ENCODE assay signal across 16 mouse cellular contexts in the genomic region with DNA sequence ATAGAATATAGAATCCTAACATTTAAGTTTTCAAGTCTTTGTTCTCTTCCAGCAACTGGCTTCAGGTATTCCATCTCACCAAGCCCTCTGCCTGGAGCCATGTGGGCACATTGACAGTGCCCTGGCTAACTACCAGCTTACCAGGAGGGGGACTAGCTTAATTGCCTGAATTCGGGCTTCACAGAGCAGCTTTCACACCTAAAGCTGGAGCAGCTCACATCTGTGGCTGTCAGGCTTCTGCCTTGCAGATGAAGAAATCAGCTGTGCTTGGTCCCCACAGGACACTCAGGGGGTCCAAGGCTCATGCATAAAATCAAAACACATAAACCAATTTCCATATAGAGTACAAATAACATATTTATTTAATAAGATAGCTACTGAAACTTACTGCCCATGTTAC.
DNase-seq lines count a peak whose midpoint lies in the region; ATAC-seq and TF ChIP-seq lines count a peak whose summit lies in the region.
"Had no signal": no experiment of that assay in that cellular context is flagged by ENCODE, and none has a peak within 500 bp of the region (broad histone marks: within the 10 kb centered on the region; RNA-seq: fewer than 3 reads in every experiment).

No protein-coding gene starts in this region.

- H3K27me3 ChIP-seq in midbrain, embryonic 11.5 days (ENCODE audit: control insufficient read depth, insufficient read depth, low read length), result no peaks in the 10 kb centered on the region
- H3K27me3 ChIP-seq in midbrain, embryonic 10.5 days (ENCODE audit: low read depth, poor library complexity, severe bottlenecking), result no peaks in the 10 kb centered on the region
- no peaks in the 10 kb centered on the region for H3K27me3 ChIP-seq in hindbrain, embryonic 14.5 days (ENCODE audit: control insufficient read depth, insufficient read depth, low read length)
- no peaks in the 10 kb centered on the region for H3K27me3 ChIP-seq in midbrain, postnatal 0 days (ENCODE audit: insufficient read depth, low read length)
- no peaks in the 10 kb centered on the region for H3K27me3 ChIP-seq in lung, postnatal 0 days (replicated peaks; ENCODE audit: insufficient read depth, low read length)
- H3K27me3 ChIP-seq: embryonic facial prominence, embryonic 12.5 days had no signal

- no peak overlapping the region for H3K9ac ChIP-seq in midbrain, embryonic 11.5 days (ENCODE audit: low read length)
- no peak overlapping the region for H3K9ac ChIP-seq in hindbrain, embryonic 14.5 days
- H3K9ac ChIP-seq in midbrain, postnatal 0 days (replicated peaks; ENCODE audit: low read length, poor library complexity, severe bottlenecking), result no peak overlapping the region
- H3K9ac ChIP-seq in lung, postnatal 0 days (replicated peaks; ENCODE audit: low read depth), result no peak overlapping the region
- H3K9ac ChIP-seq: embryonic facial prominence, embryonic 12.5 days; liver, postnatal 0 days had no signal

- H3K9me3 ChIP-seq in midbrain, embryonic 11.5 days (ENCODE audit: control insufficient read depth, low read length), result no peaks in the 10 kb centered on the region
- H3K9me3 ChIP-seq in midbrain, embryonic 10.5 days (replicated peaks), result no peaks in the 10 kb centered on the region
- no peaks in the 10 kb centered on the region for H3K9me3 ChIP-seq in hindbrain, embryonic 14.5 days (ENCODE audit: control insufficient read depth, low read length)
- no peaks in the 10 kb centered on the region for H3K9me3 ChIP-seq in midbrain, postnatal 0 days (ENCODE audit: low read length)
- no peaks in the 10 kb centered on the region for H3K9me3 ChIP-seq in lung, postnatal 0 days (ENCODE audit: low read length)
- H3K9me3 ChIP-seq: embryonic facial prominence, embryonic 12.5 days had no signal

- H3K27ac ChIP-seq in midbrain, embryonic 11.5 days (ENCODE audit: low read depth, low read length), result no peak overlapping the region
- no peak overlapping the region for H3K27ac ChIP-seq in midbrain, embryonic 10.5 days (replicated peaks)
- H3K27ac ChIP-seq in hindbrain, embryonic 14.5 days, result peak overlapping the region; percentile 51; the same call in 1 of the 2 replicates
- no peak overlapping the region for H3K27ac ChIP-seq in midbrain, postnatal 0 days (ENCODE audit: low read depth, low read length)
- no peak overlapping the region for H3K27ac ChIP-seq in lung, postnatal 0 days (ENCODE audit: low read length)
- H3K27ac ChIP-seq: embryonic facial prominence, embryonic 12.5 days had no signal

- peak; percentile 31 to 58 for DNase-seq in cerebellum, postnatal 10 days
- no peak for DNase-seq in cerebellum, adult 11-12 months
- DNase-seq in midbrain, embryonic 11.5 days (ENCODE audit: low spot score, missing footprints), result no peak
- DNase-seq in midbrain, embryonic 10.5 days (ENCODE audit: low spot score), result no peak
- peak; percentile 49 for DNase-seq in hindbrain, embryonic 14.5 days (ENCODE audit: low spot score)
- DNase-seq in midbrain, postnatal 0 days (ENCODE audit: low spot score), result peak; percentile 38
- DNase-seq in lung, postnatal 0 days (ENCODE audit: low spot score), result no peak
- DNase-seq in thymus, postnatal 14 days, result no peak
- DNase-seq: gastrocnemius, postnatal 14 days; kidney, adult 9 months; liver; liver, postnatal 0 days; lung, postnatal 36 days; thymus, postnatal 36 days had no signal

- ATAC-seq in midbrain, embryonic 11.5 days (ENCODE audit: low FRiP score), result 0 out of 2 replicates have a peak, but pooled peaks have one; percentile 27
- ATAC-seq in hindbrain, embryonic 14.5 days (ENCODE audit: low FRiP score), result peak; percentile 53; the same call in 1 of the 2 replicates
- ATAC-seq in midbrain, postnatal 0 days (ENCODE audit: low FRiP score), result no peak
- ATAC-seq in lung, postnatal 0 days, result no peak
- ATAC-seq: inflammation-experienced regulatory T-cells, adult 6 months; liver, postnatal 0 days had no signal

- TF ChIP-seq CTCF in midbrain, postnatal 0 days (IDR thresholded peaks at IDR 0.05), result no peak
- no peak for TF ChIP-seq CTCF in lung, postnatal 0 days (IDR thresholded peaks at IDR 0.05)

- no peaks in the 10 kb centered on the region for H3K36me3 ChIP-seq in midbrain, embryonic 11.5 days (ENCODE audit: control insufficient read depth, insufficient read depth, low read length)
- H3K36me3 ChIP-seq in midbrain, embryonic 10.5 days, result no peaks in the 10 kb centered on the region
- no peaks in the 10 kb centered on the region for H3K36me3 ChIP-seq in hindbrain, embryonic 14.5 days (replicated peaks; ENCODE audit: control insufficient read depth, insufficient read depth)
- no peaks in the 10 kb centered on the region for H3K36me3 ChIP-seq in midbrain, postnatal 0 days (ENCODE audit: insufficient read depth, low read length)
- no peaks in the 10 kb centered on the region for H3K36me3 ChIP-seq in lung, postnatal 0 days (ENCODE audit: insufficient read depth, low read length)
- H3K36me3 ChIP-seq: embryonic facial prominence, embryonic 12.5 days had no signal

- WGBS in midbrain, embryonic 11.5 days, result 75% methylated on average over 1 of the region's 1 CpGs
- WGBS in midbrain, embryonic 10.5 days, result 68% methylated on average over 1 of the region's 1 CpGs
- 21% methylated on average over 1 of the region's 1 CpGs for WGBS in hindbrain, embryonic 14.5 days
- WGBS in midbrain, postnatal 0 days, result 37% methylated on average over 1 of the region's 1 CpGs
- WGBS in lung, postnatal 0 days, result 50% methylated on average over 1 of the region's 1 CpGs

- no peak overlapping the region for H3K4me2 ChIP-seq in midbrain, embryonic 11.5 days
- H3K4me2 ChIP-seq in hindbrain, embryonic 14.5 days (replicated peaks), result no peak overlapping the region
- no peak overlapping the region for H3K4me2 ChIP-seq in midbrain, postnatal 0 days (ENCODE audit: low read depth, low read length, poor library complexity, severe bottlenecking)
- no peak overlapping the region for H3K4me2 ChIP-seq in lung, postnatal 0 days (replicated peaks; ENCODE audit: low read depth, low read length)
- H3K4me2 ChIP-seq: embryonic facial prominence, embryonic 12.5 days had no signal

- no peak overlapping the region for H3K4me3 ChIP-seq in midbrain, embryonic 11.5 days (ENCODE audit: low read depth, low read length)
- H3K4me3 ChIP-seq in midbrain, embryonic 10.5 days, result no peak overlapping the region
- H3K4me3 ChIP-seq in hindbrain, embryonic 14.5 days (replicated peaks; ENCODE audit: low read length), result no peak overlapping the region
- no peak overlapping the region for H3K4me3 ChIP-seq in midbrain, postnatal 0 days (ENCODE audit: low read depth, low read length)
- no peak overlapping the region for H3K4me3 ChIP-seq in lung, postnatal 0 days (ENCODE audit: low read depth, low read length)
- H3K4me3 ChIP-seq: embryonic facial prominence, embryonic 12.5 days had no signal

- TF ChIP-seq EP300 in lung, postnatal 0 days (IDR thresholded peaks at IDR 0.05), result no peak

- H3K4me1 ChIP-seq in midbrain, embryonic 11.5 days (ENCODE audit: control insufficient read depth, insufficient read depth, low read length), result no peaks in the 10 kb centered on the region
- no peaks in the 10 kb centered on the region for H3K4me1 ChIP-seq in midbrain, embryonic 10.5 days
- H3K4me1 ChIP-seq in hindbrain, embryonic 14.5 days (replicated peaks; ENCODE audit: control insufficient read depth, insufficient read depth, low read length), result no peaks in the 10 kb centered on the region
- no peaks in the 10 kb centered on the region for H3K4me1 ChIP-seq in midbrain, postnatal 0 days (ENCODE audit: insufficient read depth, low read length)
- H3K4me1 ChIP-seq in lung, postnatal 0 days (ENCODE audit: insufficient read depth, low read depth, low read length), result no peaks in the 10 kb centered on the region
- H3K4me1 ChIP-seq: embryonic facial prominence, embryonic 12.5 days had no signal

Comparison
In these comparisons a context has a peak if more than half of its experiments do, and no peak if none do; other contexts are left out.
1. DNase-seq: peak in cerebellum, postnatal 10 days (2 of 2), hindbrain, embryonic 14.5 days (single experiment) and midbrain, postnatal 0 days (single experiment); none in cerebellum, adult 11-12 months (single experiment), midbrain, embryonic 11.5 days (single experiment), midbrain, embryonic 10.5 days (single experiment), lung, postnatal 0 days (single experiment) and thymus, postnatal 14 days (single experiment).
2. ATAC-seq: peak in midbrain, embryonic 11.5 days (single experiment) and hindbrain, embryonic 14.5 days (single experiment); none in midbrain, postnatal 0 days (single experiment) and lung, postnatal 0 days (single experiment).